Mouse (Mus musculus) liver, postnatal 0 days (tissue): ENCODE results near the gene Tgm2. TPM values are rescaled to one million over a fixed set of nuclear protein-coding genes. Genes with fewer than 3 reads are reported as not detected.

Source experiments
- ATAC-seq: fragments of 200-750 bp; cut with Nextera tagmentation; 2 replicates; pipeline ENCODE4 v1.8.0; 2017; ENCODE audit warnings: mild to moderate bottlenecking, moderate library complexity
- DNase-seq: peaks from one replicate; pipeline ENCODE4 v3.0.0-alpha.2; 2016
- H3K27ac ChIP-seq: fragments of 300-500 bp; sonication (generic); 2 replicates; pipeline ENCODE4 v1.5.1; 2014; ENCODE audit warnings: antibody characterized with exemption, moderate library complexity, mild to moderate bottlenecking, low read depth
- H3K27me3 ChIP-seq: fragments of 300-500 bp; sonication (generic); 2 replicates; pipeline ENCODE4 v1.6.1; 2014; ENCODE audit warnings: low read length, control low read depth, mixed read lengths; ENCODE audit not compliant: insufficient read depth
- H3K36me3 ChIP-seq: fragments of 300-500 bp; sonication (generic); replicated peaks from 2 replicates; pipeline ENCODE4 v1.6.1; 2014; ENCODE audit warnings: mild to moderate bottlenecking, control low read depth, low read length, moderate library complexity, mixed read lengths; ENCODE audit not compliant: insufficient read depth
- H3K4me1 ChIP-seq: fragments of 300-500 bp; sonication (generic); 2 replicates; pipeline ENCODE4 v1.6.1; 2014; ENCODE audit warnings: antibody characterized with exemption, mild to moderate bottlenecking, control low read depth; ENCODE audit not compliant: insufficient read depth
- H3K4me2 ChIP-seq: fragments of 300-500 bp; sonication (generic); 2 replicates; pipeline ENCODE4 v1.6.1; 2014; ENCODE audit warnings: low read depth, mild to moderate bottlenecking, low read length, moderate library complexity, mixed read lengths
- H3K4me3 ChIP-seq: fragments of 300-500 bp; sonication (generic); 2 replicates; pipeline ENCODE4 v1.5.1; 2014; ENCODE audit warnings: low read depth, low read length
- H3K9ac ChIP-seq: fragments of 300-500 bp; sonication (generic); replicated peaks from 2 replicates; pipeline ENCODE4 v1.6.1; 2014; ENCODE audit warnings: mild to moderate bottlenecking, moderate library complexity
- H3K9me3 ChIP-seq: fragments of 300-500 bp; sonication (generic); 2 replicates; pipeline ENCODE4 v1.6.1; 2016; ENCODE audit warnings: mild to moderate bottlenecking, control low read depth, low read length, mixed read lengths
- CTCF ChIP-seq: sonication (generic); IDR thresholded peaks from 2 replicates; pipeline ENCODE4 v1.5.1; 2016; ENCODE audit warnings: antibody characterized with exemption, low read depth
- EP300 ChIP-seq: IDR thresholded peaks from 2 replicates; pipeline ENCODE4 v1.6.1; 2016; ENCODE audit warnings: antibody characterized with exemption, low read depth, mild to moderate bottlenecking
- WGBS: fragments of 180-500 bp; shearing (Covaris S2); extraction: QIAGEN DNeasy Blood & Tissue Kit; methylation state at CpG from one replicate; pipeline ENCODE4 v1.1.7; 2014; ENCODE audit not compliant: insufficient replicate concordance; 5-methylcytosine and 5-hydroxymethylcytosine counted together
- polyA plus RNA-seq: library from polyadenylated mRNA; unstranded; fragments of >200 nt; fragmentation: Nextera tagmentation; extraction: Ambion mirVana; gene quantifications from 2 replicates; pipeline ENCODE4 v1.2.1, GENCODE M21; 2015

Tgm2 gene
- polyA plus RNA-seq, 1 experiment from 2014 or later, result 59.7 TPM

DNA sequence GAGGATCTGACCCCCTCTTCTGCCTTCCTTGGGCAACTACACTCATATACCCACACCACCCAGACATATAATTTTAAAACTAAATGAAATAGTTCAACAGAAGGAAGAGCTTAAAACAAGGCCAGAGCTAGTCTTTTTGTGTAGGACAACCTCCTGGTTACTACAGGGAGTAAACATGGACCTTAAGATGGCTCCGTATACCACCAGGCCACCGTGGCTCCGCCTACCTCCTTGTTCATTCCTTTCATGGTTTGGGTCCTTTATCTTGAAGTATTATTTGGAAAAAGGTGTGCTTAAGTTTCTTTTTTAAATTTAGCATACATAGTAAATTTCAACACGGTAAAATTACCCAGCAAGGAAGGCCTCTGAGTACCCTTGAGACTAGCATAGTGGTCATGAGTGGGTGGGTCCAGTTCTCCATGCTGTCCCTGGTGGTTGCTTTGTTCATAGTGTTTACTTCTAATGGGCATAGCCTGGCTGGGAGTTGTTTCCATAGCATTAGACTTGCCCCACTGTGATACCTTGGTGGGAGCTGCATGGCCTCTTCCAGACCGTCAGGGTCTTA lies 78.9 kb downstream of the Tgm2 start:
- WGBS, result 91% methylated on average over 5 of the region's 5 CpGs
- no peak overlapping the region for H3K4me3 ChIP-seq
- H3K4me2 ChIP-seq, result no peak overlapping the region
- H3K9me3 ChIP-seq, result no peaks in the 10 kb centered on the region
- DNase-seq (no peak), ATAC-seq (no peak)
- no peaks in the 10 kb centered on the region for H3K27me3 ChIP-seq
- H3K36me3 ChIP-seq, result peaks cover 42% of the 10 kb centered on the region
- no peak for TF ChIP-seq EP300
- TF ChIP-seq CTCF, result no peak
- peaks cover 19% of the 10 kb centered on the region for H3K4me1 ChIP-seq
- no peak overlapping the region for H3K9ac ChIP-seq
- H3K27ac ChIP-seq, result no peak overlapping the region

DNA sequence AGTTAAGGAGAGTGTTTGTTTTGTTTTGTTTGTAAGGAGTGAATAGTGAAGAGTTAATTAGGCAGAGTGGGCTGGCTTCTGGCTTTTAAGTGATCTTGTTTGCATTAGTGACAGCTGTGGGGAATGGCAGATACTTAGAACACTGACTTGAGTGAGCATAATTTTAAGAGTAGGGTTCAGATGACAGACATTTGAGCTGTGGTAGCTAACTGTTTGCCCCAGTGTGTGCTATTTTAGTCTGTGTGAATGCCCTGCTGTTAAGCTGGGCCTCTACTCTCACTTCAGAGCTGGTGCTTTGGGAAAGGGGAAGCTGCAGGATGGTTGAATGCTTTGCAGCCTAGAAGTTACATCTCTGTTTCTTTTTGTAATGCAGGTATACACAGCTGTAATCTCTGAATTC lies 79.8 kb downstream of the Tgm2 start:
- Histone ChIP-seq H3K9me3 (no peaks in the 10 kb centered on the region), H3K9ac (no peak overlapping the region), H3K4me2 (no peak overlapping the region), H3K36me3 (peaks cover 40% of the 10 kb centered on the region), H3K27ac (no peak overlapping the region), H3K27me3 (no peaks in the 10 kb centered on the region), H3K4me3 (no peak overlapping the region), H3K4me1 (peaks cover 10% of the 10 kb centered on the region)
- ATAC-seq (no peak), DNase-seq (no peak)
- TF ChIP-seq CTCF (no peak), EP300 (no peak)

Other genes starting within 250 kb of the Tgm2 start
- gene Vstm2l, start 231.8 kb downstream of the Tgm2 start, polyA plus RNA-seq, result not detected in 2 replicates
- 4.7 and 5.4 TPM in 2 replicates for gene Tti1, start 118.0 kb downstream of the Tgm2 start, polyA plus RNA-seq
- gene Rprd1b, start 117.9 kb downstream of the Tgm2 start, polyA plus RNA-seq, result 15.6 and 17.4 TPM in 2 replicates
- 0.64 and 0.67 TPM in 2 replicates for gene D630003M21Rik, start 82.8 kb upstream of the Tgm2 start, polyA plus RNA-seq
- not detected in 2 replicates for gene Bpi, start 111.7 kb upstream of the Tgm2 start, polyA plus RNA-seq
- 167 and 193 TPM in 2 replicates for gene Lbp, start 160.1 kb upstream of the Tgm2 start, polyA plus RNA-seq
- 0.28 and 0.57 TPM in 2 replicates for gene Snhg11, start 229.2 kb upstream of the Tgm2 start, polyA plus RNA-seq